Mouse (Mus musculus) heart, postnatal 0 days (tissue): ENCODE data around the gene 2310061I04Rik.

ENCODE experiments used
- CTCF ChIP-seq: IDR thresholded peaks from 2 replicates; pipeline ENCODE4 v1.5.1; 2016; ENCODE audit warnings: antibody characterized with exemption, control low read depth, low read depth
- EP300 ChIP-seq: IDR thresholded peaks from 2 replicates; pipeline ENCODE4 v1.6.1; 2016; ENCODE audit warnings: antibody characterized with exemption, low read depth

GRCm38 (mm10) chr17:35870151-35870883, 26.9 kb downstream of the 2310061I04Rik start:
- TF ChIP-seq CTCF (no peak), EP300 (no peak)
